Mouse (Mus musculus): ENCODE data around the gene Ptpn7. TPM values are rescaled to one million over a fixed set of nuclear protein-coding genes. Genes with fewer than 3 reads are reported as not detected.
A peak's percentile ranks its signal among the peaks of the same experiment; 100 is the strongest.

The Ptpn7 gene
- polyA plus RNA-seq, 1 experiment from 2014 or later, result 0.62 TPM

- Histone ChIP-seq H3K27me3 (ENCODE audit: control insufficient read depth, insufficient read depth, low read length) (no peaks in the 10 kb centered on the region), H3K27ac (replicated peaks; ENCODE audit: low read depth, low read length) (no peak overlapping the region), H3K4me1 (ENCODE audit: control insufficient read depth, insufficient read depth, low read length) (no peaks in the 10 kb centered on the region), H3K9ac (replicated peaks; ENCODE audit: low read length) (no peak overlapping the region), H3K4me3 (replicated peaks; ENCODE audit: low read depth, low read length) (no peak overlapping the region), H3K9me3 (ENCODE audit: control insufficient read depth, low read length) (no peaks in the 10 kb centered on the region), H3K36me3 (ENCODE audit: control insufficient read depth, insufficient read depth, low read length) (no peaks in the 10 kb centered on the region), H3K4me2 (ENCODE audit: low read length) (no peak overlapping the region)
- peak; percentile 71 for DNase-seq
- 15% methylated on average over 8 of the region's 8 CpGs for WGBS
- ATAC-seq (ENCODE audit: low FRiP score, low TSS enrichment), result 0 out of 2 replicates have a peak, but pooled peaks have one; percentile 12
These were observed 19.8 kb upstream of the Ptpn7 start for GRCm38 (mm10) chr1:135112661-135113060.

GRCm38 (mm10) chr1:135124573-135125363, 7.7 kb upstream of the Ptpn7 start:
- ATAC-seq (ENCODE audit: low FRiP score, low TSS enrichment) (no peak), DNase-seq (no peak)
- no peaks in the 10 kb centered on the region for H3K36me3 ChIP-seq (ENCODE audit: control insufficient read depth, insufficient read depth, low read length)
- H3K9me3 ChIP-seq (ENCODE audit: control insufficient read depth, low read length), result no peaks in the 10 kb centered on the region
- H3K4me2 ChIP-seq (ENCODE audit: low read length), result no peak overlapping the region
- no peak overlapping the region for H3K9ac ChIP-seq (replicated peaks; ENCODE audit: low read length)
- no peak overlapping the region for H3K4me3 ChIP-seq (replicated peaks; ENCODE audit: low read depth, low read length)
- WGBS, result 92% methylated on average over 8 of the region's 8 CpGs
- no peaks in the 10 kb centered on the region for H3K4me1 ChIP-seq (ENCODE audit: control insufficient read depth, insufficient read depth, low read length)
- H3K27ac ChIP-seq (replicated peaks; ENCODE audit: low read depth, low read length), result no peak overlapping the region
- no peaks in the 10 kb centered on the region for H3K27me3 ChIP-seq (ENCODE audit: control insufficient read depth, insufficient read depth, low read length)

GRCm38 (mm10) chr1:135125990-135126389, 6.5 kb upstream of the Ptpn7 start:
- Histone ChIP-seq H3K9me3 (ENCODE audit: control insufficient read depth, low read length) (no peaks in the 10 kb centered on the region), H3K9ac (replicated peaks; ENCODE audit: low read length) (no peak overlapping the region), H3K4me1 (ENCODE audit: control insufficient read depth, insufficient read depth, low read length) (no peaks in the 10 kb centered on the region), H3K4me2 (ENCODE audit: low read length) (no peak overlapping the region), H3K4me3 (replicated peaks; ENCODE audit: low read depth, low read length) (no peak overlapping the region), H3K27ac (replicated peaks; ENCODE audit: low read depth, low read length) (no peak overlapping the region), H3K27me3 (ENCODE audit: control insufficient read depth, insufficient read depth, low read length) (no peaks in the 10 kb centered on the region), H3K36me3 (ENCODE audit: control insufficient read depth, insufficient read depth, low read length) (no peaks in the 10 kb centered on the region)
- 69% methylated on average over 8 of the region's 8 CpGs for WGBS
- peak; percentile 33 for DNase-seq
- no peak for ATAC-seq (ENCODE audit: low FRiP score, low TSS enrichment)

GRCm38 (mm10) chr1:135126443-135127027, 6.0 kb upstream of the Ptpn7 start:
- Histone ChIP-seq H3K4me2 (ENCODE audit: low read length) (no peak overlapping the region), H3K27ac (replicated peaks; ENCODE audit: low read depth, low read length) (no peak overlapping the region), H3K27me3 (ENCODE audit: control insufficient read depth, insufficient read depth, low read length) (no peaks in the 10 kb centered on the region), H3K4me1 (ENCODE audit: control insufficient read depth, insufficient read depth, low read length) (no peaks in the 10 kb centered on the region), H3K9ac (replicated peaks; ENCODE audit: low read length) (no peak overlapping the region), H3K4me3 (replicated peaks; ENCODE audit: low read depth, low read length) (no peak overlapping the region), H3K9me3 (ENCODE audit: control insufficient read depth, low read length) (no peaks in the 10 kb centered on the region), H3K36me3 (ENCODE audit: control insufficient read depth, insufficient read depth, low read length) (no peaks in the 10 kb centered on the region)
- ATAC-seq (ENCODE audit: low FRiP score, low TSS enrichment) (no peak), DNase-seq (no peak)
- 71% methylated on average over 4 of the region's 4 CpGs for WGBS

- ATAC-seq (ENCODE audit: low FRiP score, low TSS enrichment), result no peak
- 50% methylated on average over 6 of the region's 6 CpGs for WGBS
These were observed 4.5 kb upstream of the Ptpn7 start for GRCm38 (mm10) chr1:135128011-135128441.

GRCm38 (mm10) chr1:135128986-135129385, 3.5 kb upstream of the Ptpn7 start:
- 24% methylated on average over 9 of the region's 9 CpGs for WGBS
- Histone ChIP-seq H3K36me3 (ENCODE audit: control insufficient read depth, insufficient read depth, low read length) (no peaks in the 10 kb centered on the region), H3K4me3 (replicated peaks; ENCODE audit: low read depth, low read length) (no peak overlapping the region)

More at GRCm38 (mm10) chr1:135128011-135128441, 4.5 kb upstream of the Ptpn7 start:
- Histone ChIP-seq H3K4me1 (ENCODE audit: control insufficient read depth, insufficient read depth, low read length) (no peaks in the 10 kb centered on the region), H3K27ac (replicated peaks; ENCODE audit: low read depth, low read length) (no peak overlapping the region), H3K36me3 (ENCODE audit: control insufficient read depth, insufficient read depth, low read length) (no peaks in the 10 kb centered on the region), H3K9ac (replicated peaks; ENCODE audit: low read length) (no peak overlapping the region), H3K9me3 (ENCODE audit: control insufficient read depth, low read length) (no peaks in the 10 kb centered on the region), H3K4me3 (replicated peaks; ENCODE audit: low read depth, low read length) (no peak overlapping the region), H3K4me2 (ENCODE audit: low read length) (no peak overlapping the region), H3K27me3 (ENCODE audit: control insufficient read depth, insufficient read depth, low read length) (no peaks in the 10 kb centered on the region)
- DNase-seq, result no peak

GRCm38 (mm10) chr1:135129543-135130183, 2.8 kb upstream of the Ptpn7 start:
- no peaks in the 10 kb centered on the region for H3K4me1 ChIP-seq (ENCODE audit: control insufficient read depth, insufficient read depth, low read length)
- H3K9ac ChIP-seq (replicated peaks; ENCODE audit: low read length), result no peak overlapping the region
- no peak overlapping the region for H3K4me2 ChIP-seq (ENCODE audit: low read length)
- no peaks in the 10 kb centered on the region for H3K36me3 ChIP-seq (ENCODE audit: control insufficient read depth, insufficient read depth, low read length)
- H3K4me3 ChIP-seq (replicated peaks; ENCODE audit: low read depth, low read length), result no peak overlapping the region
- no peak for ATAC-seq (ENCODE audit: low FRiP score, low TSS enrichment)
- H3K27ac ChIP-seq (replicated peaks; ENCODE audit: low read depth, low read length), result no peak overlapping the region
- H3K27me3 ChIP-seq (ENCODE audit: control insufficient read depth, insufficient read depth, low read length), result no peaks in the 10 kb centered on the region
- no peaks in the 10 kb centered on the region for H3K9me3 ChIP-seq (ENCODE audit: control insufficient read depth, low read length)
- 50% methylated on average over 9 of the region's 9 CpGs for WGBS
- DNase-seq, result no peak

More at GRCm38 (mm10) chr1:135128986-135129385, 3.5 kb upstream of the Ptpn7 start:
- no peak overlapping the region for H3K4me2 ChIP-seq (ENCODE audit: low read length)
- no peaks in the 10 kb centered on the region for H3K27me3 ChIP-seq (ENCODE audit: control insufficient read depth, insufficient read depth, low read length)
- H3K27ac ChIP-seq (replicated peaks; ENCODE audit: low read depth, low read length), result no peak overlapping the region
- DNase-seq (no peak), ATAC-seq (ENCODE audit: low FRiP score, low TSS enrichment) (no peak)
- H3K4me1 ChIP-seq (ENCODE audit: control insufficient read depth, insufficient read depth, low read length), result no peaks in the 10 kb centered on the region
- H3K9me3 ChIP-seq (ENCODE audit: control insufficient read depth, low read length), result no peaks in the 10 kb centered on the region
- no peak overlapping the region for H3K9ac ChIP-seq (replicated peaks; ENCODE audit: low read length)

- no peak overlapping the region for H3K27ac ChIP-seq (replicated peaks; ENCODE audit: low read depth, low read length)
- no peaks in the 10 kb centered on the region for H3K9me3 ChIP-seq (ENCODE audit: control insufficient read depth, low read length)
- ATAC-seq (ENCODE audit: low FRiP score, low TSS enrichment) (no peak), DNase-seq (no peak)
- no peak overlapping the region for H3K4me3 ChIP-seq (replicated peaks; ENCODE audit: low read depth, low read length)
- H3K9ac ChIP-seq (replicated peaks; ENCODE audit: low read length), result no peak overlapping the region
- no peaks in the 10 kb centered on the region for H3K4me1 ChIP-seq (ENCODE audit: control insufficient read depth, insufficient read depth, low read length)
- no peak overlapping the region for H3K4me2 ChIP-seq (ENCODE audit: low read length)
- no peaks in the 10 kb centered on the region for H3K27me3 ChIP-seq (ENCODE audit: control insufficient read depth, insufficient read depth, low read length)
- 77% methylated on average over 2 of the region's 2 CpGs for WGBS
- H3K36me3 ChIP-seq (ENCODE audit: control insufficient read depth, insufficient read depth, low read length), result no peaks in the 10 kb centered on the region
These were observed 2.0 kb upstream of the Ptpn7 start for GRCm38 (mm10) chr1:135130376-135131018.
